Mouse (Mus musculus): ENCODE data around the gene Clec2i.

Clec2i gene

DNA sequence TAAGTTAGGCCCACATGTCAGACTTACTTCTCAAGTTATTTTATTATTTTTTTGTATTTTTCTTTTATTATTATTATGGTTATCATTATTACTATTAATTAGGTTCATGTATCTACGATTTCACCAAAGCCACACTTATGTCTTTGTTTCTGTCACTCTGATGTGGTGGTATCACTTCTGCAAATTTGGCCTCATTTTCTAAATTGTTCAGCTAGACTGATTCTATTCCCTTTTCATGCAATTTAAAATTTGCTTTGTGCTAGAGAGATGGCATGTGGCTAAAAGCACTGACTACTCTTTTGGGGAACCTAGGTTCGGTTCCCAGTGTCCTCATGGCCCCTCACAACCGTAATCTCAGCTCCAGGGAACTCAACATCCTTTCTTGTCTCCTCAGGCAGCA is 58.2 kb downstream of the Clec2i start:
- ATAC-seq (ENCODE audit: insufficient number of reproducible peaks, low FRiP score, low TSS enrichment): no peak
